Mouse (Mus musculus) gastrocnemius, adult 2 months (tissue): ENCODE measurements around the gene Pin1rt1. TPM values are rescaled to one million over a fixed set of nuclear protein-coding genes. Genes with fewer than 3 reads are reported as not detected.

Experiments used
- DNase-seq: peaks from one replicate; pipeline ENCODE4 v3.0.0; 2022
- H3K27ac ChIP-seq: fragments of 200-600 bp; 2 replicates; pipeline ENCODE4 v1.8.1; 2022; ENCODE audit warnings: mild to moderate bottlenecking
- H3K4me3 ChIP-seq: fragments of 200-600 bp; 2 replicates; pipeline ENCODE4 v1.8.1; 2022; ENCODE audit warnings: mild to moderate bottlenecking, moderate library complexity
- CTCF ChIP-seq: fragments of 200-600 bp; IDR thresholded peaks from 2 replicates; pipeline ENCODE4 v1.8.1; 2022; ENCODE audit warnings: antibody characterized with exemption, mild to moderate bottlenecking, moderate library complexity
- intact Hi-C: fragments of 180-260 bp; cut with DNase I; formaldehyde crosslinking; loops from one replicate; pipeline ENCODE4 v1.15.1; 2025
- total RNA-seq, 2 experiments: library from RNA; stranded (reverse); gene quantifications; 2 replicates each; pipeline ENCODE4 v1.2.3; 2021

The Pin1rt1 gene
- total RNA-seq, 2 experiments from 2014 or later, result not detected

GRCm38 (mm10) chr2:104669122-104669804 is 46.9 kb downstream of the Pin1rt1 start:
- TF ChIP-seq CTCF, result peak; percentile 20
- no peak for DNase-seq
- intact Hi-C loops, result no loop called here
- Histone ChIP-seq H3K27ac (no peak overlapping the region), H3K4me3 (no peak overlapping the region)

Other genes starting within 250 kb of the Pin1rt1 start
- gene Hipk3, start 221.9 kb downstream of the Pin1rt1 start, total RNA-seq, result 100 to 1,000 TPM; 228 to 267 TPM
- 10 to 100 TPM in 1 of 2 experiments, 1 to 10 TPM in 1; 7.3 to 10.7 TPM for gene Cstf3, start 125.9 kb downstream of the Pin1rt1 start, total RNA-seq
- gene Tcp11l1, start 4.2 kb downstream of the Pin1rt1 start, total RNA-seq, result 1 to 10 TPM; 8.6 to 9.2 TPM
- 1 to 10 TPM; 1.5 to 1.7 TPM for gene Depdc7, start 26.5 kb upstream of the Pin1rt1 start, total RNA-seq
- gene Qser1, start 100.4 kb upstream of the Pin1rt1 start, total RNA-seq, result 10 to 100 TPM; 53.4 to 64.6 TPM
- under 1 TPM; 0.20 to 0.23 TPM for gene Prrg4, start 133.5 kb upstream of the Pin1rt1 start, total RNA-seq
- gene Ccdc73, start 151.4 kb upstream of the Pin1rt1 start, total RNA-seq, result 1 to 10 TPM; 3.5 to 3.7 TPM